Mouse (Mus musculus): ENCODE measurements at regions not wholly inside any gene's neighbourhood (a gene's known extent, or its start where the extent isn't known, plus 50 kb on each side); places are given as distances from the start of the nearest gene placed in this dataset.

DNA sequence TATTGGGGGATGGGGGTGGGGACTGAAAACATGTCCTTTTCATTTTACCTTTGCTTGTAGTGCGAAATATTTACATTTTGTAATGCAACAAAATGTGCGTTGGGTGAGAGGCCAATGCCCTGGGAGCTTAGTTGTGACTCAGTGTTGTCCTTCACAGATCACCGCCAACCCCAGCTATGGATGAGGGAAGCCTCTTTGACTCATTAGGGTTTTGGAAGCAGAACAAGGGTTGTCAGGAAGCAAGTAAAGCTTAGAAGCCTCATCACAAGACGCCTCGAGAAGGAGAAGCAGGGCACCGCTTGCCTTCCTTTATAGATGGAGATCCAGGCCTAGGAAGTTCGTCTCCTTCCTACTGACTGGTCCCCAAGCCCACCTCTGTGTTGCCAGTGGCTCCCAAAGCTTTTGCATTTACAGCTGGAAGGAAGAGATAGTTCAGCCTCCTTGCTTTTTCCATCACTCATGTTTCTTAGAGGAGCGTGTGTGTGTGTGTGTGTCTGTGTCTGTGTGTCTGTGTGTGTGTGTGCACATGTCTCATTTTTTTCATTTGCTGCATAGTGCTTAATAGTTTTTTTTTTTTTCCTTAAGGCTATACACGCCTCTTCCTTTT is 1297.2 kb upstream of the A1bg start:
- DNase-seq (ENCODE audit: low spot score), result no peak

DNA sequence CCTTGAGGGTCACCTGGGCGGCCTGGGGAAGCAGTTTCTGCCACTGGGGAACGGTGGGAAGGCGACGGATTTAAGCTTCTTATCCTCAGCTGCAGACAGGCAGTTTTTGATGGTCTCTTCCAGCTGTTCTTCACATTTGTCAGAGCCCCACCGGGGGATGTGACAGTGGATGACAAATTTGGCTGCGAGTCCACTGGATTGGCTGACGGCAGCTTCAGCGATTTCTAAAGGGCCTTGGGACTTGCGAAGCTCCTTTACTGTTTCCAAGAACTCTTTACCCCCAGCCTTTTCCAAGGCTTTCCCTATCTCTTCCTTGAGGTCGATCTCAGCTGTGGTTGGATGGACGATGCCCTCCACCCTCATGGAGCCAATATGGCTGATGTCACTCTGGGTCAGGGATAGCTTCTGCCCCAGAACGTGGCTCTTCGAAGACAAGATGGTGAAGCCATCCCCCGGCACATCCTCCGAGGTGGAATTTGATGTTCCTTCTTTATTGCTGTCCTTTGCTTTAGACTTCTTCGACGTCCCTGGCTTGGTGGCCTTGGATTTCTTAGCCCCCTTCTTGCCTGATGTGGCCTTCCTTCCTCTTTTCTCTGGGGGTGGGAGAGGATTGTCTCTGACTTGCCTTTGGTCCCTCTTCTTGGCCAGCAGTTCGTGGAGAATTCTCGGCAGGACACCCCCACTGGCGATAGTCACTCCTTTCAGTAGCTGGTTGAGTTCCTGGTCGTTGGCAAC is 1295.7 kb upstream of the A1bg start:
- no peak for DNase-seq (ENCODE audit: low spot score)

DNA sequence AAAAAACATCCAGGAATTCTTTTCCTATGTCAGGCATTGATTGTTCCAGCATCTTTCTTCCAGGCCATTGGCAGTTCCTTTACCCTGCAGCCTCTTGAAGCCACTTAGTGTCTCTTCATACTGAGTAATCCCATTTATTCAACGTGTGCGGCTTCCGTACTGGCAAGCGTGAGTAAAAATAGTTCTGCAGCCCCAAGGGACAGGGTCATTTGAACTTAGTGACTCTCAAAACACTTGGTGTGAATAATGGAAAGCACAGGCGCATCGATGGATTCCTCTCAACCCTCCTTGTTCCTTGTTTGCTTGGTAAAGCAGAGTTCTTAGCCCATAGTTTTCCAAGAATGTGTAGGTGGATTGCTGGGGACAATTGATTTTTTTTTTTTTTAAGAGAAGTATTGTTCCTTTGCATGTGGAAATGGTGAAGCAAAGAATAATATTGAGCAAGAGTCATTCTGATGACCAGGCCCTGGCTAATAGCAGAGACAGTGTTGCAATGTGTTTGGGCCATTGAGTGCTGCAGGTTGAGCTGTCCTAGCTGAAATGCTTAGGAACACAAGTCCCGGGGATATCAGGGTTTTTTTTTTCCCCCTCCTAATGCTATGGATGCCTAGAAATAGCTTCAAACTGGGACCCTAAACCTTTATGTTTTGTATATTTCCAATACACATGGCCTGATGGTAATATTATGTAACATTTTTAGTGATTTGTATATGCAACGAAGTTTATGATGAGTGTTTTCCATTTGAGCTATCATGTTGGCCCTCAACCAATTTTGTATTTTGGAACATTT is 1294.1 kb upstream of the A1bg start:
- DNase-seq (ENCODE audit: low spot score), result no peak

DNA sequence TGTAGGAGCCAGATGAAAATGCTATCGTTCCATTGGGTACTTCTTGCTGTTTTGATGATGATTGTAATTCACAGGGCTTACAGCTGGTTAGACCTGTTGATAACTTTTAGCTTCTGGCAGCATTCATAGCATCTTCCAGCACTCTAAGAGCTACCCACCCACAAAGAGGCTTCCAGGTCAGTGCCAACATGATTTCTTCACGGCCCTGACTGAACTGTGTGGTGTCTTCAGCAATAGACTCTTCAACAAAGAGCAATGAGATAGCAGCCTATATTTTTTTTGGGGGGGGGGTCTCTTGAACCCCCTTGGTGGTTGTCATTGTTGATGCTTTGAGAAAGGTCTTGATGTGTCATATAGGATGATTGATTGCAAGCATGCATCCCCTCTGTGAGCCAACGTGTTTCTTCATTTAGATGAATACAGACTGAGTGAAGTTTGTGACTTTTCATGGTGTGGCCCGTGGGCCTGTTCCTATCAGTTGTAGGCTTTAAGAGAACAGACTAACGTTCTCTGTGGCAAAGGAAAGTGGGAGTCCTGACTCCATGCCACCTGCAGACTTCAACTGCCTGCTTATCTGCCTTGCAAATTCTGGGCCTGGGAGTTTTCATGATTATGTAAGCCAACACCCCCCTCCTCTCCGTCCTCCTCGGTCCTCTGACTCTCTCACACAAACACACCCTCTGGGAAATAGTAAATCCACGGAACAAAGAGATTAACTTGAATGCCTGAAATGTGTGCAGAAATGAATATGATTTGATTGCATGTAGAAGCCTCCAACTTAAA is 1293.0 kb upstream of the A1bg start:
- no peak for DNase-seq (ENCODE audit: low spot score)

DNA sequence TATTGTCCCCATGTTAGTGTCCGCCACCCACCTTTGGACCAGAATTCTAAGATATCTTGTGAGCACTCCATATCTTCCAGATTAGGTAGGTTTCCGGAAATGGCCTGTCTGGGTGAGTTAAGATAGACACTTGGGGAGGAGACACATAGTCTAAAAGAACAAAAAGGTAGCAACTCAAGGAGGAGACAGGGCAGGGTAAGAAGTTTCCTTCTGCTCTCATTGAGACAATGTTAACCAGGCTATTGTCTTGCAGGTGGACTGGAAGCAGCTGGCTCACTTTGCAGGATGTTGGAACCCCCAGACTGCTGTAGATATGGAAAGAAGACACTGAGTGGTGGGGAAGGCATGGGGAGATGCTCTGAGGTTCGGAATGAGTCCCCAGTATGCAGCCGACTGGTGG is 1291.5 kb upstream of the A1bg start:
- DNase-seq (ENCODE audit: low spot score), result no peak

DNA sequence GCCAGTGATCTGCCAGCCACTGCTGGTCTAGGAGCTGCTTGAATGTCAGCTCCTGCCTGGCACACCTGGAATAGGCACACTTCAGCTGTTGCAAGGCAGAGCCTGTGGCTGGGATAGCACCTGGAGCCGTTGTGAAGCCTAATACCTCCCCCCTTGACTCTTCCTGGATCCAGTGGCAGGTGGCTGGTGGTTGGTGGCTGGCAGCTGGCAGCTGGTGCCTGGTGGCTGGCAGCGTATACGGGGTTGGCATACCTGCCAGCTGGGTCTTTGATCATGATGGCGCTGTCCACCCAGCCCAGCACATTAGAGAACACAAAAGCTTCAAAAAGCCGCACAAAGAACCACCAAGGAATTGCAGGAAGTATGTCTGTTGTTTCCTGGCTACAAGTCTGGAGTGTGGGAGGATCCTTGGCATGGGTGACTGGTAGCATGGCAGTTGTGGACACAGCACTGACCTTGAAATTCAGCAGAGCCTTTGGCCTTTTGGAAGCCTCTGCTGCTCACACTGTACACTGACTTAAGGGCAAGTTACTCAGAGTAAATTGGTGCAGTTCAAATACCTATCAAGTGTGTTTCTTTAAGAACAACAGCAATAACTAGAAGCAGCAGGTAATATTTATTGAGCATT is 1289.6 kb upstream of the A1bg start:
- DNase-seq (ENCODE audit: low spot score), result no peak

DNA sequence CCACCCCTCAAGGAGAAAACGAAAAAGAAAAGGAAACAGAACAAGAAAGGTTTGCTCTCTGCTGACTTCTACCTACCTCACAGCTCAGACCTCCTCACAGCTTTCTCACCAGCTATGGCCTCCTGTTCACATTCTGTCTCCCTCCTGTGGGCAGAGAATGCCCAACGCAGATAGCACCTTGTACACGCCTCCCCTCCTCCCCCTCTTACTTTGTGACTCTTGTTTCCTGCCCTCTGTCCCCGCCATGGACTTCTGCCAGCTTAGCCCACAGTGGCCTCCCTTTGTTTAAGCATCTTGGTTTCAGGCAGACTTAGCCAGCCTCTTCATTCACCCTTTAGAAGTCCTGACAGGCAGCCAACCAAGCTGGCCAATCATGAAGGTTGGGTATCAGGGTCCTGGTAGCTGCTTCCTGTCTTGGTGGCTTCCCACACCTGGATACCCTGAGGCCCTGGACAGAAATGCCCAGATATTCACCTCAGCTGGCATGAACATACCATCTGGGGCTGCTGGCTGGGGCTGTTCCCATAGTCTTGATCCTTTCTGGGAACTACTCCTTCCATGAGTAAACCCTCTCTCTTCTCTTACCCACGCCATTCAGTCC is 1287.2 kb upstream of the A1bg start:
- DNase-seq (ENCODE audit: low spot score), result no peak

DNA sequence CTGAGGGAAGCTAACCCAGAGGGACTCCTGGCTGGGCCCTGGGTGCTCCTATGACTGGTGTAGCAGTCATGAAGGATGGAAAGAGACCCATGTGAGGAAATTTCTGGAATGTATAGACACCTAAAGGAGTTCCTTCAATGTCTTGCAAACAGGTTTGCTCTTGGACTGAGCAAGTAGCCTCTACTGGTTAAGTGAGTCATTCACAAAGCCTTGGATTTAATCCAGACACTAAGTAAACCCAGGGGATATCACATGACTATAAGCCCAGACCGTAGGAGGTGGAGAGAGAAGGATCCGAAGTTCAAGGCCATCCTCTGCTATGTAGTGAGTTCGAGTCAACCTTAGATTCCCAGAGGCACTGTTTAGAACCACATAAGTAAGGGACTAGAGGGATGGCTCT is 1286.5 kb upstream of the A1bg start:
- no peak for DNase-seq (ENCODE audit: low spot score)

DNA sequence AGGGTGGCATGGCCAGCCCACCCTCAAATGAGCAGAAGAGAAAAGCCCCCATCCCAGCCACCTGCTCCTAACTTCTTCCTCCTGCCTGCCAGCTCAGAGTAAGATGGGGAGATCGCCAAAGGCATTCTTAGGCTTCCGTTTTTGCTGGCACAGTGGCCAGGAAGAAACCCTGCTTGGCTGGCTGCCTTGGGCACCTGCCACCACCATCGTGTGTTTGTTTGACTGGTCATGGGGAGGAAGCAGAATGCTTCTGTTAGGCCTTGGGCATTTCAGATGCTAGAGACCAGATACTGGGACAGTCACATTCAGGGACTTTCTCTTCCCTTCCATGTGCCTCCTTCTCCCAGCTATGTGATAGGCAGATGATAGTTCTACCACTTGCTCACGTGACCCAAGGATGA is 1283.7 kb upstream of the A1bg start:
- peak; percentile 39 for DNase-seq (ENCODE audit: low spot score)

DNA sequence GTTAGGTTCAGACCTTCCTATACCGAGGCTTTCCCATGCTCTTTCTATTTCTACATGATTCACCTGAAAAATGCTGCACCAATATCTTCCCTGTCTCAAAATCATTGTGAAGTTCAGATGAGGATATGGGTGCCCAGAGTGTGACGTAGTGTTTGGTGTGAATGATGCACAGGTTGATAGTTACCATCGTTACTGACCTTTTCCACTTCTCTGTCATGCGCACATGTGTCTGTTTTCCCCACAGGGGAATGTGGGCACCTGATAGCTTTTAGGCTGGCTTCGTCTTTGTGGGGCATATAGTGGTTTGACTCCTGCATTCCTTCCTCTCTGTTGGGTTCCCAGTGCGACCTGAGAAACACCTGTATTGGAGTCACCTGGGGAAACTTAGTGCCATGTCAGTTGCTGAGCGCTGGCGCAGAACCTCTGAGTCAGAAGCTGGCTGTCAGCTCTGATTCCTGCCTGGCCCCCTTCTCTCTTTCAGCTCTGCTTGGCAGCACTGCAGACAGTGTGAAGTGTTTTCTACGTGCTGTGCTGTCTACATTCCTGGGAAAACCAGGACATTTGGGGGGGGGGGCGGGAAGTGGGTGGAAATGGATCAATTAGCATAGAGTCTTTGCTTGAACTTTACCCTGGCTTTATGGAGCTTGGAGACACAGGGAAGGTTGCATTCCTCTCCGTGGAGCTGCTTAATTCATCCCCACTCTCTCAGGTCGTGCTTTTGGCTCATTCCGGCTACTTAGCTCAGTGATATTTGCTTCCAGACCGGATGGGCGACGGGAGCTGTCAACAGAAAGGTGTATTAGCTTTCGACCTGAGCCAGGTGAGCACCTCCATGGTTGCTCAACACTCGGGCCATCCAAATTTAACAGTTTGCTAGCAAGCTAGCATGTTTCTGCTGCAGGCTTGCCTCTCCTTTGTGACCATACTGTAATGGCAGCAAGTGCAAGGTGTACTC is 1281.4 kb upstream of the A1bg start:
- no peak for DNase-seq (ENCODE audit: low spot score)

DNA sequence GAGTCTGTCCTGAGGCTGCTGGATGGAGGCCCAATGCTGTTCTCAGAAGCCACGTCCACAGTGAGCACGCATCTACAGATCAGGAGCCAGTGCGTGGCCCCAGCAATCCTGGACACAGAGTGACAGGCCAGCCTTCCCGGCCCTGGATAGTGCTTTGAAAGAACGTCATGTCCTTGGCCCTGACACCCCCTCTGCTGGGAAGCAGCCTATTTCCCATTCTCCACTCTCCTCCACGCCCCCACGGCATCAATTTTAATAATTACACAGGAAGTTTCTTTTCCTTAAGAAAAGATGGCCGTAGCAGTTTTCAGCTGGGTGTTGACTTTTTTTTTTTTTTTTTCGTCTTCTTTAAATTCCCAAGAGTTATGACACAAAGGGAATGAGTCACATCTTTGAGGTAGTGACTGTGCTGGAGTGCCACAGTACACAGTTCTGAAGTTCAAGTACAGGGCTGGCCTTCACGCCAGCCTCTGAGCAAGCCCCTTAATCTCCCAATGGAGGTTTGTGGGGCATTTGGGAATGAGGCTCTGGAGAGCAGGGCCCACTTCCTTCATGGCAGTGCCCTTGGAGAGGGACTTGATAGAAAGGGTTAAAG is 1280.1 kb upstream of the A1bg start:
- no peak for DNase-seq (ENCODE audit: low spot score)

DNA sequence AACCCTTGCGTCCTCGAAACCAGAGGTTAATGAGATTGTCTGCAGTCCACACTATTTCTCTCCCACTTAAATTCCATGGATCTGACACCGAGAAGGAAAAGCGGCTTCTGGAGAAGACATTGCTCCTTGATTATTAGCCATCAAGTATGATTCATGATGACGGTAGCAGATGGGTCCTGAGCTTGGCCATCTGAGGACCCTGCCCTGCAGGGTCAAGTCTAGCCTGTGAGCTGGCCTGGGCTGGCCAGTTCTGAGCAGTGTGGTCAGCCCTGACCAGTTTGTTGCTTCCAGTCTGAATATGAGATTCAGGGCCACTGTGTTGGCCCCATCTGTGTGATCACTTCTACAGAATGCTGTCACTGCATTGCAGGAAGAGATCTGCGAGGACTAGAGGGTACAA is 1275.9 kb upstream of the A1bg start:
- DNase-seq (ENCODE audit: low spot score), result no peak

DNA sequence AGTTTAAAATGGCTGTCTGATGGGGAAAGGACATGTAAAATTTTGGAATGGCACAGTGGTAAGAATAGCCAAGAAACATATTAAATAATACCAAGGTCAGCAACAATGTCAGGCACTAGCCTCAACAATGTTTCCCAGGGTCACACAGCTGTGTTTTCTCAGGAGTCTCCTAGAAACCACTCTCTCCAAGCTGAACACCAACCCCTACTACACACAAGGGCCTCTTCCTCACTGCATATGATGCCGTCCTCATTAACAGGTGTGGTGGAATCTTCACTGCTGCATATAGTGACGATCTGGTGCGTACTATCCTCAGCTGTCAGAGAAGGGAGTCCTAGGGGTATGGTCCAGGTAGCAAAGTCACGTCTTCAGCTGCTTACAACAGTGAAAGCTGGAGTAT is 1275.4 kb upstream of the A1bg start:
- no peak for DNase-seq (ENCODE audit: low spot score)

DNA sequence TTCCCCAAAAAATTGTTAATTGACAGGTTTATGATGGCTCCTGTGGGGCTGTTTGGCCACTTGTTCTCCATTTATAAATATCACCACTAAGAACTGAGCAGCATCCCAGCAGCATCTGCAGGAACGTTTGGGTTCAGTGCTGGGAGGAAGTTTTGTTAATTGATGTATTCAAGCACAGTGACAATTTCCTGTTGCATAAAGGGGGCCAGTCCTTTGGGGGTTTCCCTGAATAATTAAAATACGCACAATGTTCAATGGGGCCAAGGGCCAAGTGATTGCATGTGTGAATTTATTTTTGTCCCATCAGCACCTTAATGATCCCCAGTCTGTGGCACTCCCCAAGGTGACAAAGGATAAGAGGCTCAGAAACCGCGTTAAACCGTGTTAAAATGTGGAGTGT is 1272.6 kb upstream of the A1bg start:
- no peak for DNase-seq (ENCODE audit: low spot score)

DNA sequence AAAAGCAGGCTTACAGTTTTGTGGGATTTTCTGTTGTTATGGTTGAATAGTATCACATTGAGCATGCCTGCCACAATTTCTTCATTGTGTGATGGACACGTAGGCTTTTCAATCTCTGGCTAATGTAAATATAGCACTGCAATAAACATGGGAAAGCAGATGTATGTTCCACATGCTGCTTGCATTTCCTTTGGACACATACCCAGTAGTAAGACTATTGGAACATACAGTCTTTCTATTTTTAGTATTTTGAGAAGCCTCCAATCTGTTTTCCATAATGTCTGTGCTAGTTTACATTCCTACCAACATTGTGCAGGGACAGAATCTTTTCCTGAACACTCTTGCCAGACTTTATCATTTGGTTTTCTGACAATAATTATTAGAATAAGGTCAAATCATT is 1269.9 kb upstream of the A1bg start:
- DNase-seq (ENCODE audit: low spot score), result no peak

DNA sequence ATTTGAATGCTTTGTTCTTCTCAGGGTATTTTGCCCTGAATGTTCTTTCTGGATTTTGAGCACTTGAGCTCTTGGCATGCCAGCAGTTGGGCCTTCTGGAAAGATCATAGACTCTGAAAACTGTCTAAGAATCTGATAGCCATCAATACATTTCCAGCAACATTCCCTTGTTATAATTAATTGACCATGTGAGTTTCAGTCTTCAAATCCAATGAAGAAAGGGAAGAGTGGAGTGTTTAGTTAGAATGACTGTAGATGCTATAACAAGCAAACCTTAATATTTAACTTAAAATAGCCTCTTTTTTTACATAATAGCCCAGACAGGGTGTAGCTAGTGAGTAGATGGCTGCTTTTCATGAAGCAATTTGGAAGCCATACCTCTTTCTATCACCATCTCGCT is 1268.8 kb upstream of the A1bg start:
- DNase-seq (ENCODE audit: low spot score), result no peak

DNA sequence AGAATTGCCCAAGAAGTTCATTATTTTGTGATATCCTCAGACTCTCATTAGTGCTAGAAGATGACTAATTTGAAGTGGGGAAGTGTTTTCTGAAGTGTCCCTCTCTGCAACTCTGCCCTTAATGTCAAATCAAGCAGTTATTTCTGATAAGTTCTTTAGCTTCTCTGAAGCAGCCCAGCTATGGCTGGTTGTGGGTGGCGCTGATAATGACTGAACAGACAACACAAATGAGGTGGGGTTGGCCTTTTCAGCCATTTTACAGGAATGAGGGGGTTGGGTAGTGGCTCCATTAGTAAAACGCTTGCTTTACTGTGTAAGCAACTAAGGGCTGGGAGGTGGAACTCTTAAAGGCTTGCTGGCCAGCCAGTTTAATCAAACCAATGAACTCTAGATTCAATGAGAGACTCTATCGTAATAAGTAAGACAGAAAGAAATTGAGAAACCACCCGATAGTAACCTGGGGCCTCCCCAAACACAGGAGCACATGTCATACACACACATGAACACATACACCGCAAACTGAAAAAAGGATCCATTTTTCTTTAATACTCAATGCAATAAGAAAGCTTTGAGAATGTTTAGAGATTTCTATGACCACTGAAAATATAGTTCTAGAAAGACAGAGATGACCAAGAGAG is 1268.3 kb upstream of the A1bg start:
- no peak for DNase-seq (ENCODE audit: low spot score)

DNA sequence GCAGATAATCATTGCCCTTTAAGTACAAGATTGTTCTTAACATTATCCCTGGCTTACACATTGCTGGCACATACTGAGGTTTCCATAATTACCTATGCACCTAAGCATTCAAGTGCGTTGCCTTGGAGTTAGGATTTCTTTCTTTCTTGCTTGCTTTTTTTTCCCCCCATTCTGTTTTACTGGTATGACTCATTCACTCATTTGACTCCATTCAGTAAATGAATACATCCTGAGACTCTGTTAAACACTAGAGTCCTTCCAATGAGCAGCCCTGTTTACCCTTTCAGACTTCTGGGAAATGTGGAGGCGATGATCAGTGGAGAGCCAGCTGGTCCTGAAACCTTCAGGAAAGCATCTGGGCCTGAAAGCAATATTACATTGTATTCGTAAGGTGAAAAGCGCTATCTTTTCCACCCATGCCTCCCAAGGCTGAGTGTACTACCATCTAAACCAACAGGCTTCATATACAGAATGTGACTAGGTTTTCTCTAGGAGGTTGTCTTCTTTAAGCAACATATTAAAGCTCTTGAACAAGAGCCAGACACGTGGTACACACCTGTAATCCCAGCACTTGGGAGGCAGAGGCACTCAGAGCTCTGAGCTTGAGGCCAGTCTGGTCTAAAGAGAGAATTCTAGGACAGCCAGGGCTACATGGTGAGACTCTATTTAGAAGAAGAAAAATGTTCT is 1267.6 kb upstream of the A1bg start:
- DNase-seq (ENCODE audit: low spot score), result no peak

DNA sequence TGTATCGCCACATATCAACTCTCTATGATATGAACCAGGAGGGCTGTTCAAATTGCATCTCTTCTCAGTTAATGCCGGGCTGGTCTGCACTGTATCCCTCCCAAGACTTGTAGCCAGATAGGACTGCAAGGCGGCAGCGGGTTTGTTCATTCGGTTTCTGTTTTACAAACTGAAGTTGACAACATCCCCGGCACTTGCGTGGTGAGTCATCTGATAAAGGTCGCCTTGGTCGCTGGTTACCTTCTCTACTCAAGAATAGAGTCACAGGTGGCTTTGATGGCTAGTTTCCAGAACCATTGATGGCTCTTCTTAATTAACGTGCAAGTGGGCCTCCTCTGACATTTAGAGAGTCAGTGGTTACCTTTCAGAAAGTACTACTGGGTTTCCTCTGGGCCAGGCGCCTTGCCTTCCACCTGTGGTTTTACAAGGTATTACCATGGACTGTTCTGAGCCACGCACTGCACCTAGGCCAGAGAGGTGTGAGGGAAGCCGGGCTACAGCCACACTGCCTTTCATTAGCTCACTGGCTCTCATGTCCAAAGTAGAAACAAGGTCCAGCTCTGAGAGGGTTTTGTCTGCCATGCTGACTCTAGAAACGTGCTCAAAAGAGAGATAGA is 1266.9 kb upstream of the A1bg start:
- DNase-seq (ENCODE audit: low spot score), result no peak

Measured in ovary, postnatal 14 days (tissue).